Mouse (Mus musculus) brain, embryonic 18.5 days (tissue): Measurements from ENCODE around the gene Trdmt1.
"Not testable (repeated sequence)": the region's sequence is repeated elsewhere in the genome, so short reads cannot be mapped to it uniquely, and the experiment has no call there.

Source experiments
- DNase-seq: peaks from one replicate; pipeline ENCODE4 v3.0.0-alpha.2; 2012; ENCODE audit warnings: low read depth, low spot score

Gene Trdmt1

DNA sequence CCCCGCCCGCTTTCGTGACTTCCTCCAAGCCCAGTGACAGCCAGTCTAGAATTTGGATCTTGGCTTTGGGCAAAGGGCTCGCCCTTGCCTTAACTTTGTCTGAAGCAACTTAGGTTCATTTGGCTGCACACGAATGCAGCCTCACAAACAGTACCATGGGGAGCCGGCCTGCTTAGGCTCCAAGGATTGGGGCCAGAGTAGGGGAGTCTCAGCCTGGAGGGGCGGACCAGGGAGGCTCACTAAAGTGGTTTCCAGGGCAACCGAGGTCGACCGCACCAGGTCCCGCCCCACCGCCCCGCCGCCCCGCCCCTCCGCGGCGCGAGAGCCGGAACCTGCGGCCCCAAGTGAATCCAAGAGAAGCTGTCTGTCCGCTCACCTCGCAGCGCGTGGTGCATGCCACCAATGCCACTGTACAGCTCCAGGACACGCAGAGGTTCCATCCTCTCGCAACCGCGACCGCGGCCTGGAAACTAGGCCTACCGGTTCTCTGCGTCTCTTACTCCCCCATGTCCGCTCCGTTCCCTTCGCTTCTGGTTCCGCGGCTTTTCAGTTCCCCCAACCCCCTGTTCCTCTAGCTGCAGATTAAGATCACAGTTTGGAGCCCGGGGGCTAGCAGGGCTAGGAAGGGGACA is at the start of gene Trdmt1:
Trdmt1 (minus strand) TSS at position 476 of the 632 bp plus-strand sequence.
- DNase-seq, result peak; percentile 69

DNA sequence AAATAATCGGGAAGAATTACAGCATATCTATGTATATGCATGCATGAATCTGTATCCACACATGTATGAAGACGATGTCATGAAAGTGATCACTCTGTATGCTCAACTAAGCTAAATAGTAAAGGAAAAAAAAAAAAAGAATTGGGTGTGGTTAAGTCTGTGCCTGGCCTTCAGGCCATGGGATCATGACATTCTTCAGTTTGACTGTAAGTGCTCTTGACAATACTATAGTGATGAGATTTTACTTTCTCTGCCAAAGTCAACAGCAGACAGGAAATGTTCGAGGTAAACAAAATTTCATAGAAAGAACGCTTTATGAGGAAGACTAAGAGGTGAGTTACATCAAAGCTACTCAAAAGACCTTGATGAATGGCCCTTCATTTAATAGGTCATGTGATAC is 48.9 kb upstream of the Trdmt1 start:
- no peak for DNase-seq

DNA sequence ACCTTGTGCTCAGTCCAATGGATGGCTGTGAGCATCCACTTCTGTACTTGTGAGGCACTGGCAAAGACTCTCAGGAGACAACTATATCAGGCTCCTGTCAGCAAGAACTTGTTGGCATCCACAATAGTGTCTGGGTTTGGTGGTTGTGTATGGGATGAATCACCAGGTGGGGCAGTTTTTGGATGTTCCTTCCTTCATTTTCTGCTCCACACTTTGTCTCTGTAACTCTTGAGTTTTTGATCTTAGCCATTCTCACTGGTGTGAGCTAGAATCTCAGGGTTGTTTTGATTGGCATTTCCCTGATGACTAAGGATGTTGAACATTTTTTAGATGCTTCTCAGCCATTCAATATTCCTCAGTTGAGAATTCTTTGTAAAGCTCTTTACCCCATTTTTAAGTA is 39.3 kb upstream of the Trdmt1 start:
- DNase-seq, result not testable (repeated sequence)

DNA sequence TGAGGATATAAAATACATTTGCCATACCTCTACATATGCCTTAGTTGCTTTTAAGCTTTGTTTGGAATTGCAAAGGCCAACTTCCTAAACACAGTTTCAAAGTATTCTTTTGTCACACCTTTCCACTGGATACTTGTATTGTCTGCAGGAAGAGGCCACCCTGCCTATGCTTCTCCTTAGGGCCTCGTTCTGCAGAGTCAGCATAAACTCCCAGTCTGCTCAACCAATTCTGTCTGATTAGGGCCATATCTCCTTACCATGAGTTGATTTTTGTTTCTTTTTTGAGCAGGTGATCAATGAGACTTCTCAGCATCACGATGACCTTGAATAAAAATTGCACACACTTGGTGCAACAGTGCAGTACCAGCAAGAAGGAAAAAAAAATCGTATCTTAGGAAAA is 37.7 kb upstream of the Trdmt1 start:
- DNase-seq, result no peak

DNA sequence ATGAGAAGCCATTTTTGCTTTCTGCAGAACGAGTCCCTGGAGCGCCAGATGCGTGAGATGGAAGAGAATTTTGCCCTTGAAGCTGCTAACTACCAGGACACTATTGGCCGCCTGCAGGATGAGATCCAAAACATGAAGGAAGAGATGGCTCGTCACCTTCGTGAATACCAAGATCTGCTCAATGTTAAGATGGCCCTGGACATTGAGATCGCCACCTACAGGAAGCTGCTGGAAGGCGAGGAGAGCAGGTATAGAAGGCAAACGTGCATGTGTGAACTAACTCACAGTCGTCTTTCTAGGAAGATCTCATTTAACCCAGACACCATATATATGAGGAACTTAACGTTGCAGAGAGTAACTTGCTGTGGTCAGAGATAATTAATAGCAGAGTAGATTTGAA is 35.5 kb upstream of the Trdmt1 start:
- DNase-seq, result no peak

DNA sequence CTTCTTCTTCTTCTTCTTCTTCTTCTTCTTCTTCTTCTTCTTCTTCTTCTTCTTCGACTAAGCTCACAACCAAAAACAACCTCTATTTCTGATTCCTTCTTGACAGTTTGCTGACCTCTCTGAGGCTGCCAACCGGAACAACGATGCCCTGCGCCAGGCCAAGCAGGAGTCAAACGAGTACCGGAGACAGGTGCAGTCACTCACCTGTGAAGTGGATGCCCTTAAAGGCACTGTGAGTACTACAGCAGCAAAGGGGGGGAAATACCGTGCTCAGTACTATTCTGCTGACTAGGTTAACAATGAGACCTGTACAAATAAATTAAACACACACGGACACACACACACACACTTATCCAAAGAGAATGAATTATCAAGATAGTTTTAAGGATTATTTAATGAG is 34.8 kb upstream of the Trdmt1 start:
- DNase-seq, result no peak

DNA sequence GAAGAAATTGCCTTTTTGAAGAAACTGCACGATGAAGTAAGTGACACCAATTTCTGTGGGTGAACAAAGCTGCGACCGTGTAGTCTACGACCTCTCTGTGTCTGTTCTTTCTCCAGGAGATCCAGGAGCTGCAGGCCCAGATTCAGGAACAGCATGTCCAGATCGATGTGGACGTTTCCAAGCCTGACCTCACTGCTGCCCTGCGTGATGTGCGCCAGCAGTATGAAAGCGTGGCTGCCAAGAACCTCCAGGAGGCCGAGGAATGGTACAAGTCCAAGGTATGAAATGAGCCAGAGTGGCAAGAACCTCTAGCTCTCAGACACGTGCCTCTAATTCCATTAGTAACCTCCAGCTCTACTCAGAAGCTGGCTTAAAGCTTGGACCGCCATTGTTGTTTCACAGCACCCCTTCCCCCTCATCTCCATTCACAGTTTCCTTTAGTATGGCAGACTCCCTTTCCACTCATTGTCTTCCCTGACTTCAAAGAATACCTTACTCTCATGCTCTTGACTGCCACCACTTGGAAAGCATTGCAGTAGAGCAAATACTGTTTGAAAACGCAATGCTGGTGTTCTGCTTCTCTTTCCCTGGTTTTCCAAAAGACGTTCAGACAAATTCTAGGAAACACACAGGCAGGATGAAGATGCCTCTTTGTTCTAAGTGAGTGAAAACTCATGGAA is 34.1 kb upstream of the Trdmt1 start:
- no peak for DNase-seq

DNA sequence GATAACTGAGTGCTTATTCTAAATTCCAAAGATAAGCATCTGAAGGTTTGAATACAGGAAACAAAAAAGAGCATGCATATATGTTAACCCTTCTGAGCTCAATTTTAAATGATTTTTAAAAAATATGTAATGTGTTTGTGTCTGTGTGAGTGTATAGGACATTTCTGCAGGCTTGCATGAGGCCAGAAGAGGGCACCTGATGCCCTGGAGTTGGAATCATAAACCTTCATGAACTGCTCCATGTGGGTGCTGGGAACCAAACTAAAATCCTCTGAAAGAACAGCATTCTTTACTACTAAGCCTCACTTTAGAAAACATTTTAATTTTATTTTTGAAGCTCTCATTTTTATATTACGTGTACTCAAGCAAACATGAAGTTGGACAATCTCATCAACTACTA is 32.9 kb upstream of the Trdmt1 start:
- no peak for DNase-seq

DNA sequence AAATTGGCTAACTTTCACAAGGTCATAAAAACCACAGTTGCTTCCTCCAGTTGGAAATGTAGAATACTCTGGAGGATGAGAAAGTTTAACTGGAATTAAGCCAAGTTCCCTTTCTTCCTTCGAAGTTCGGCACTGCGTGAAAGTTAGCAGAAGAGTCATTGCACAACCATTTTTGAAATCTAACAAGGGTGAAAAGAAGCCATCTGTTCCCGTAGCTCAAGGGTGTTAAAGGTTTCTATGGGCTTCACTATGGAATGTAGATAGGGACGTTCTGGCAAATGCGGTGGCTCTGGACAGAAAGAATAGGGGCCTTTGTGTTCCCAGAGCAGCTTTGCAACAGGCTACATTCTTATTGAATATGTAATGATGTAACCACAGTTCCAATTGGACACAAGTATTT is 31.5 kb upstream of the Trdmt1 start:
- DNase-seq, result no peak

DNA sequence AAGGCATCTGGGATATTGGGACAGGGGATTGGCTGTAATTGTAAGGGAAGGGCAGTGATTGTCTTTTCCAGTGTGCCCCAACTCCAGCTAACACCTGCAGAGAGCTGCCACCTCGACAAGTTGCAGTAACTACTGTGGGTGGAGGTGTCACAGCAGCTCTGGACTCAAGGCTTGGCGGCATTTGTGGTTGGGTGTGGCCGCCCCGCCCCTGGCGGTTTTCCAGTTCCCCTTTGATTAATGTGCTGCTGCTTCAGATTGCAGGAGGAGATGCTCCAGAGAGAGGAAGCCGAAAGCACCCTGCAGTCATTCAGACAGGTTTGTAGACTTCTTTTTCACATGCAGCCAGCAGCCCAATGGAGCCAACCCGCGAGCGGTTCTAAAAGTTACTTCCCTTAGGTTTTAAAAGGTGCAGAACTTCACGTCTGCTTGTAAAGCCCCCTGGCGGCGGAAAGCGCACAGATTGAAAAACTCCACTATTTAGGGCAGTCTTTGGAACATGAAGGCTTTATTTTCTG is 30.9 kb upstream of the Trdmt1 start:
- DNase-seq, result no peak

DNA sequence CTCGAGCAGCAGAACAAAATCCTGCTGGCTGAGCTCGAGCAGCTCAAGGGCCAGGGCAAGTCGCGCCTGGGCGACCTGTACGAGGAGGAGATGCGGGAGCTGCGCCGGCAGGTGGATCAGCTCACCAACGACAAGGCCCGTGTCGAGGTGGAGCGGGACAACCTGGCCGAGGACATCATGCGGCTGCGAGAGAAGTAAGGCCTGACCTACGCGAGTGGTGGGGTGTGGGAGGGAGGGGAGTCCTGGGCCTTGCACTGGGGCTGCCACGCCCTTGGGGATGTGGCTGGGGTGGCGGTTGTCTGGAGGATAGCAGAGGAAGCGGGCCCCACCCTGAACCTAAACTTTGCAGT is 30.3 kb upstream of the Trdmt1 start:
- no peak for DNase-seq

DNA sequence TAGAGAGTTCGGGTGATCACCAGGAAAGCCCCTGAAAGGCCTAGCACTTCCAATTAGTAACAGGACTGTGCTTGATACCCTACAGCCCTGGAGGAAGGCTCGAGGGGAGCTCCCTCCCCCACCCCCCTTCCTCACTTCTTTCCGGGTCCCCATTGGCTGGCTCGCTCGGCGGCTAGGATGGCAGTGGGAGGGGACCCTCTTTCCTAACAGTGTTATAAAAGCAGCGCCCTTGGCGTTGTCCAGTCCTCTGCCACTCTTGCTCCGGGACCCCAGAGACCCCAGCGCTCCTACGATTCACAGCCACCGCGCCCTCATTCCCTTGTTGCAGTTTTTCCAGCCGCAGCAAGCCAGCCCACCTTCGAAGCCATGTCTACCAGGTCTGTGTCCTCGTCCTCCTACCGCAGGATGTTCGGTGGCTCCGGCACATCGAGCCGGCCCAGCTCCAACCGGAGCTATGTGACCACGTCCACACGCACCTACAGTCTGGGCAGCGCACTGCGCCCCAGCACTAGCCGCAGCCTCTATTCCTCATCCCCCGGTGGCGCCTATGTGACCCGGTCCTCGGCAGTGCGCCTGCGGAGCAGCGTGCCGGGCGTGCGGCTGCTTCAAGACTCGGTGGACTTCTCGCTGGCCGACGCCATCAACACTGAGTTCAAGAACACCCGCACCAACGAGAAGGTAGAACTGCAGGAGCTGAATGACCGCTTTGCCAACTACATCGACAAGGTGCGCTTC is 29.8 kb upstream of the Trdmt1 start:
- DNase-seq, result peak; percentile 66

DNA sequence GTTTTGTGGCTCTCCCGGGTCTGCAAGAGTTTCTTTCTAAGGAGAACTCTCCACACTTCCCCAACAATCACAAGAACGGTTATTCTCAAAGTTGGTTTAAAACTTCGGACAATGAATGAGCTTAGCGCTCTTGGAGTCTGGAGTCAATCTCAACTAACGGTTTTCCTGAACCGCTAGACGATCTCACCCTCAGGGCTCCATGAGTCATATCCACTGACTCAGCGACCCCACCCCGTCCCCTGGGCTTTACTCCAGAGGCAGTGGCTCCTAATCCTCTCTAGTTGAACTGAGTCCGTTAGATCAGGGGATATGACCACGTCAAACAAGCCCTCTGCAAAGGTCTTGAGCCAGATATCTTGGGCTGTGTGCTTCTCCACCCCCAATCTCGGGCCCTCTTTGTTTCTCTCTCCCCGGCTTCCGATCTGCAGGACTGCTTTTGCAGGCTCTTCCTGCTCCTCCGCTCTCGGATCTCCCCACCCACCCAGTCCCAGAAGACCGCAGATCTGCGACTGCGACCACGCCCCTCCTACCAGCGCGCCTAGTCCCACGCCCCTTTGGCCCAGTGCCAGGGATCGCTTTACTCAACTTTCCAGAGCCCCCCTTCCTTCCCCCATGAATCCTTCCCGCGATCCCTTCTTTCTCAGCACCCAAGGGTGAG is 29.1 kb upstream of the Trdmt1 start, which contains the start of gene Vim:
Vim (plus strand) TSS at position 520 of the 658 bp plus-strand sequence.
- DNase-seq, result peak; percentile 76

DNA sequence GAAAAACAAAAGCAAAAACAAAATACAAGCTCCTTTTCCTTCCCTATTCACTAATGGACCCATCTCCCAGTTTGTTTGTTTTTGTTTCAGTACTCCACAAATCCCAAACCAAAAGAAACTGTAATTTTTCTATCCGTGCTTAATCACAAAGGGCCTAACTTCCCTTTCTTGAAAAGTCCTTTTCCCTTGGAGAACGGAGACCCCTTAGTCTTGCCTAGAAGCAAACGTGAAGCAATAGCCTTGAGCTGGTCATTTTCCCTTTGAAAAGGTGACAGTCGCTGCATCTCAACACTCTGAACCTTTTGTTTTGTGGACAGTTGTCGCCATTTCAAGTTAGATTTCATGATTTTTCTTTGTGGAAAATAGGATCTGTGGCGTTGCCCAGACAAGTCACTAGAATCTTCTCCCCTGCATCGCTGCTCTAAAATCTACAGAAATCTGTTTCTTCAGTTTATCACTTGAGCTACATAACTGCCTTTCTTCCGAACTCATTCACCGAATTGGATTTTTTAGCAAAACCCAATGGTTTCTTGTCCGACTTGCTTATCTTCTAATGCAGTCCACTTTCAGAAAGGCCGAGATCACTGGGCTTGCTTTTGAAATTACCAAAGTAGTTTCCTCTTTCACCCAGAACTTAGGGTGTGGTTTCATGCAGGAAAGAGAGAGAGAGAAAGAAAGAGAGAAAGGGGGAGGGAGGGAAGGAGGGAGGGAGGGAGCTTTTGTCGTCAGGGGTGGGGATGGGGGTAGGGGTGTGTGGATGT is 28.4 kb upstream of the Trdmt1 start:
- DNase-seq, result no peak

DNA sequence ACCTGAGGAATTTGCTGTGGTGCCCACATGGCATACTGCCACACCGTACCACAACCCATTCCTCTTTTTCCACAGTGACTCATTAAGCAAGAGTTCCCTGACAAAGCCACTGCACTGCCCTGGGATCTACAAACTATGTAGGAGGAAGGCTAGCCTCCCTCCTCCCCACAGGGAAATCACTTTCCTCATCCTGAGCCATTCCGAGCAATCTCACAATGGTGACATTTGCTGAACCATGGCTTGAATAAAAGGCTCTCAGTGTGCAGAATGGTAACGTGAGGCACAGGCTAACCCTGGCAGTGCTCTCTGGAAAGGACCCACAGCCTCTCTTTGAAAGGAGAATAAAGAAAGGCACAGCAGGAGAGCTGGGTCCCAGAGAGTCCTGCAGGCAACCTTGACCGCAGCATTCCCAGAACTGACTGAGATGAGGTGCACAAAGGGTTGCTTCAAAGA is 27.7 kb upstream of the Trdmt1 start:
- no peak for DNase-seq

DNA sequence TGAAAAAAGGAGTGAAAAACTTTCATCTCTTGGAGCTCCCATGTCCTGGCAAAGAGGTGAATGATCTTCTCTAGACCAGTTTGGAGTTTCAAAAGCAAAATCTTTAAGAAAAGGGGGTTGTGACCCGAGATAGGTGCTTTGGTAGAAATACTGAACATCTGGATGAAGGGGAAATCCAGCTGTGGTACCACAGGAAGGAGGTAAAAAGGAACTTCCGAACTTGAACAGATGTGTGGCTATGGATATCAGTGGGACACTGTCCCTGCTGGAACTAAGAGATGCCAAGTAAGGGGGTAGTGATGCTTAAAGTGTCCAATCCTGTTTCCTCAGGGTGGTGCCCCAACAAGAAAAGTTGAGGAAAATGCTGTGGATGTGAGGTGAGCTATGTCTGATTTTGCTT is 25.7 kb upstream of the Trdmt1 start:
- DNase-seq, result no peak

DNA sequence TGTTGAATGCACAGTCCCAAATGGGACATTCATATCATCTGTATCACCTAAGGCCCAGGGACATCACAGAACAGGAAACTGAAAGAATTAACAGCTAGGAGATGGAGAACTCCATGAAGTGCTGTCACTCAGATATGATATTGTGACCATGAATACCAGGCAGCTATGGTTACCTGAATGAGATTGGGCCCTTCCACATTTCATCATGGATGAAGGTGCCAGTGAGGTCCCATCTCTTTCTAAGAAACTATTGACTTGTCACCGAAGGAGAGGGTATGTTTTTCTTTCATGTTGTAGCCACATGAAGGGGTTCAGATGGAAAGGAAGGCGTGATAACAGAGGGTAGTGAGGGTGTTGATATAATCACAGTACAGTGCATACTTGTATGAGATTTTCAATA is 15.9 kb upstream of the Trdmt1 start:
- DNase-seq, result no peak

DNA sequence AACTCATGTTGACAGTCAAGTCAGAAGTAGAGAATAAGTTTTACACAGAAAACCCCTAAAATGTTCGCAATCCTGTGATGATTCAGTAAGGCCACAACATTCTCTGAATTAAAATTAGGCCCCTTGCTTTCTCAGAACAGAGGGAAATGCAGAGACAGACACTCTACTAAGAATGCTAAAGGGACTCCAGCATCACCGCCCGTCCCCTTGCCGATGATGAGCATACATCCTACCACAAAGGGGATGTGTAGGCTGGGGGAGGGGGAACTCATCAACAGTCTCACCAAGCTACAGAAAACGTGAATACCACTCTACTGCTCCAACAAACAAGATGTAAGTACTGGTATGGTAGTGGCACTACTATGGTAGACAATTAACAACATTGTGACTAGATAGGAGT is 15.3 kb upstream of the Trdmt1 start:
- no peak for DNase-seq

DNA sequence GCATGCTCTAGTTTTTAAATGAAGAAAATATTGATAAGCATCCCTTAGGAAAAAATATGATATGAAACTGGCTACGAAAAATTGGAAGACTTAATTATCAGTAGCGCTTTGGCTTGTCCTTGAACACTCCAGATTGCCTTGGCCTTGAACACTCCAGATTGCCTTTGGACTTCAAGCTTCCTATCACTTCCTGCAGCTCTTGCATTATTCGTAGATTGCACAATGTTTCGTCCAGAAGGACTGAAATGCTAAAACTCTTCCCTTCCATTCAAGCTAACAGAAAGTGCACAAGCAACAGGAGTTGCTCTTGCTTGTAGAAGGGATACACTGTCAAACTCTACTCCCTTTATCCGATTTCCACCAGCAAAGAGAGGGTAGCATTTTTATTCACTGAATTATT is 14.8 kb upstream of the Trdmt1 start:
- no peak for DNase-seq

DNA sequence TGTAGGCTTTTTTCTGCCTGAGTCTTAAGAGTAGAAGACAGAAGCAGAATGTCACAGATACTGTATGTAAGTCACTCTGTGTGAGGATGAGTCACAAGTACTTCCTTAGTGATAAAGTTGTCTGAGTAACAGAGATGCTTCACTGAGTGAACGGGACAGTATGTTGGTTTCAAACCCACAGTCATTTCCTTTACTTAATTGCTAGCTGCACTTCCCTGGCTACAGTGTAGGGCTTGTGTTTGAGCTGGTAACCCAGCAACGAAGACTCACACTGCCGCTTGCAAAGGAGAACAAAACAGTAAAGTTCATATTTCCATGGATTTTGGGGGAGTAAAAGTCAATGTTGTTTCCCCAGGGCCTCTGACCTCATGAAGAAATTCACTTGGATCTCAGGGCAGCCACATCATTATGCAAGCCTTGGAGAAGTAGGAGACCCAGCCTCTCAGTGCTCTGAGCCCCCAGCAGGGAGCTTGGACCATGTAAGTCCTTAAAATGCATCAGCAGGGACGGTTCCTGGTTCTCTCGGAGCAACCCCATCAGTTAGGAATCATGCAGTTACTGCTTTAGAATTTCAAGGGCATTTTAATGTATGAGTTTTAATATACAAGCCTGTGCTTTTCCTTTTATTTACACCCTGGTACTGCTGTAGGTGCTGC is 14.3 kb upstream of the Trdmt1 start:
- no peak for DNase-seq
